Mouse (Mus musculus) ES-Bruce4 (cell line): ENCODE measurements around the gene Zc3h18.

Experiments
- CTCF ChIP-seq: IDR thresholded peaks from one replicate; pipeline ENCODE4 v1.8.1; 2011; ENCODE audit warnings: low read depth, low read length
- EP300 ChIP-seq: IDR thresholded peaks from 2 replicates; pipeline ENCODE4 v1.6.1; 2011; ENCODE audit warnings: low read depth, low read length; ENCODE audit not compliant: insufficient read depth
- POLR2A ChIP-seq: IDR thresholded peaks from one replicate; pipeline ENCODE4 v1.8.1; 2011; ENCODE audit warnings: low read length; ENCODE audit not compliant: insufficient read depth

- TF ChIP-seq POLR2A: no peak
- no peak for TF ChIP-seq CTCF
- TF ChIP-seq EP300: no peak
These were observed 40.7 kb upstream of the Zc3h18 start for GRCm38 (mm10) chr8:122335638-122336250.
